Mouse (Mus musculus): ENCODE results near the gene Dhx33. TPM values are rescaled to one million over a fixed set of nuclear protein-coding genes. Genes with fewer than 3 reads are reported as not detected.

Gene Dhx33
- total RNA-seq, 2 experiments from 2014 or later: 28.4 to 31.4 TPM

Other genes with a start within 250 kb of the Dhx33 start
- 1 to 10 TPM; 8.4 to 9.4 TPM for gene Zfp3, start 240.2 kb downstream of the Dhx33 start, total RNA-seq (2021)
- 1 to 10 TPM; 1.2 to 1.3 TPM for gene Scimp, start 191.9 kb downstream of the Dhx33 start, total RNA-seq (2021)
- 100 to 1,000 TPM; 144 to 170 TPM for gene Rabep1, start 159.7 kb downstream of the Dhx33 start, total RNA-seq (2021)
- 10 to 100 TPM; 56.0 to 60.3 TPM for gene Nup88, start 34.5 kb downstream of the Dhx33 start, total RNA-seq (2021)
- 10 to 100 TPM; 23.8 to 26.0 TPM for gene Rpain, start 34.2 kb downstream of the Dhx33 start, total RNA-seq (2021)
- 100 to 1,000 TPM; 231 to 240 TPM for gene C1qbp, start 21.4 kb downstream of the Dhx33 start, total RNA-seq (2021)
- gene Mis12, start 15.2 kb upstream of the Dhx33 start, total RNA-seq (2021): 10 to 100 TPM; 21.8 to 26.3 TPM
- 10 to 100 TPM; 71.1 to 92.2 TPM for gene Derl2, start 15.4 kb upstream of the Dhx33 start, total RNA-seq (2021)
- gene 6330403K07Rik, start 29.1 kb upstream of the Dhx33 start, total RNA-seq (2021): 1 to 10 TPM; 7.3 to 7.4 TPM
- 1 to 10 TPM; 1.7 to 2.0 TPM for gene Nlrp1a, start 140.3 kb upstream of the Dhx33 start, total RNA-seq (2021)
- under 1 TPM; 0.30 TPM for gene Nlrp1b, start 226.3 kb upstream of the Dhx33 start, total RNA-seq (2021)

Data from adrenal gland, postnatal 36 days (tissue).